Mouse (Mus musculus): Measurements from ENCODE around the gene Hacl1. TPM values are rescaled to one million over a fixed set of nuclear protein-coding genes. Genes with fewer than 3 reads are reported as not detected.
"Not testable (repeated sequence)": the region's sequence is repeated elsewhere in the genome, so short reads cannot be mapped to it uniquely, and the experiment has no call there.

The Hacl1 gene
- polyA plus RNA-seq, 1 experiment from 2014 or later, result 13.0 TPM

DNA sequence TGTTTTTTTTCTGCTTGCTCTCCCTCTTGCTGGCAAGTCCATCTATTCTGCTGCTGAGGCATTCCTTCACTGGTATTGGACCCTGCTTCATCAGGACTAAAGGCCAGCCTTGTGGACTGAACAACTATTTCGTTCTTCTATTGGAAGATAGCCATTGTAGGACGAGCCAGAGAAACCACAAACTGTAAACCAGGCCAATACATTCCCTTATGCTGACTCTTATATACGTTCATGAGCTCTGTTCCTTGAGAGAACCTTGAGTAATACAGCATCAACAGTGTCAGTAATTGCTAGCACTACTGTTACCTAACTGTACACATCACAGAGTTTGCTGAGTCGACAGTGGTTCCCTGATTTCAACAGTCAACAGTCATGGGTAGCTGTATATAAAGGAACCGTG is 27.4 kb downstream of the Hacl1 start:
- no peak for ATAC-seq (ENCODE audit: insufficient read depth, low FRiP score, low read depth)
- H3K27ac ChIP-seq, result no peak overlapping the region
- H3K4me3 ChIP-seq (replicated peaks), result no peak overlapping the region
- H3K4me1 ChIP-seq, result no peaks in the 10 kb centered on the region
- no peak overlapping the region for H3K9ac ChIP-seq
- no peaks in the 10 kb centered on the region for H3K9me3 ChIP-seq
- H3K4me2 ChIP-seq, result no peak overlapping the region
- 83% methylated on average over 5 of the region's 5 CpGs for WGBS
- H3K27me3 ChIP-seq (replicated peaks), result no peaks in the 10 kb centered on the region
- H3K36me3 ChIP-seq, result no peaks in the 10 kb centered on the region

DNA sequence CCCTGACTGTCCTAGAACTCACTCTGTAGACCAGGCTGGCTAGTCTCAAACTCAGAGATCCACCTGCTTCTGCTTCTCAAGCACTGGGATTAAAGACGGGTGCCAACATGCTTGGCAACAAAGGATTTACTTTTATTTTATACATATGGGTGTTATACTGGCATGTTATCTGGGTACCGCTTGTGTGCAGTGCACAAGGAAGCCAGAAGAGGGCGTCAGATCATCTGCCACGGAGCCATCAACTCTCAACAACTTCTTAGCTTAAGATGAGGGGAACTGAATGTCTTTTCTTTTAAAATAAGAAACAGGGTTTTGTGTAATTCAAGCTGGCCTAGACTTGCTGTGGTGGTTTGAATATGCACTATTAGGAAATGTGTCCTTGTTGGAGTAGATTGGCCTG is 29.1 kb downstream of the Hacl1 start:
- no peak overlapping the region for H3K4me3 ChIP-seq (replicated peaks)
- no peak overlapping the region for H3K4me2 ChIP-seq
- WGBS, result 65% methylated on average over 4 of the region's 4 CpGs
- H3K27ac ChIP-seq, result no peak overlapping the region
- no peaks in the 10 kb centered on the region for H3K27me3 ChIP-seq (replicated peaks)
- no peak overlapping the region for H3K9ac ChIP-seq
- H3K4me1 ChIP-seq, result no peaks in the 10 kb centered on the region
- no peaks in the 10 kb centered on the region for H3K9me3 ChIP-seq
- no peak for ATAC-seq (ENCODE audit: insufficient read depth, low FRiP score, low read depth)
- H3K36me3 ChIP-seq, result no peaks in the 10 kb centered on the region

DNA sequence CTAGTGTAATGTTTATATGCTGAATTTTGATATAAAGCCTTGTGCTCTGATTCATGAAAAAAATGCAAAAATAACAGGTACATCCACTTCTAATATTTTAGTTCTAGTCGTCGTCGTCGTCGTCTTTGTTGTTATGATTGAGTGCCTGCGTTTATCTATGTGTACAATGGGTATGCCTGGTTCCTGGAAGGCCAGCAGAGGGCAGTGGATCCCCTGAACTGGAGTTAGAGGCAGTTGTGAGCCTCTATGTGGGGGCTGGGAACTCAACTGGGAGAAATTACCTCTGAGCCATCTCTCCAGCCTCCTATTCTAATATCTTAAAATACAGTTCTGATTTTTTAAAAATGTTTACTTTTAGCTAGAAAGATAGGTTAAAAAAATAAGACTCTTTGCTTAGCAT is 35.6 kb downstream of the Hacl1 start:
- 53% methylated on average over 6 of the region's 6 CpGs for WGBS
- Histone ChIP-seq H3K4me2 (no peak overlapping the region), H3K36me3 (no peaks in the 10 kb centered on the region), H3K27ac (no peak overlapping the region), H3K4me3 (replicated peaks) (no peak overlapping the region), H3K4me1 (no peaks in the 10 kb centered on the region), H3K27me3 (replicated peaks) (no peaks in the 10 kb centered on the region), H3K9ac (no peak overlapping the region), H3K9me3 (no peaks in the 10 kb centered on the region)
- ATAC-seq (ENCODE audit: insufficient read depth, low FRiP score, low read depth), result no peak

DNA sequence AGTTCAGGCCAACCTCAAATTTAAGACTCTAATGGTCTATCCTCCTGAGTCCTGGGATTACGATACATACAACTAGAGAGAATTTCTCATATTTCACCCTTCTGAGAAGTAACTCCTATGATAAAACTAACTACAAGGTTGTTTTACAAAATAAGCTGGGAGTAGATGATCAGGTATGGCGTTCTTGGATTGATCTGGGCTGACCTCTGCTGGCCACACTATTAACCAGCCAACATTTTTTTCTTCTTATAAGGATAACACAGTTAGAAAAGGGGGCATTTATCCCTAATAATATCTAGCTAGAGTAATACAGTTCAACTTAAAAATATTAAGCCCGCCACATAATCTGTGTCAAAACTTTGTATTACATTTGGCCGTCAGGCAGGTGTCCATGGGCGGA is 36.2 kb downstream of the Hacl1 start:
- H3K4me1 ChIP-seq, result no peaks in the 10 kb centered on the region
- no peak for ATAC-seq (ENCODE audit: insufficient read depth, low FRiP score, low read depth)
- H3K9ac ChIP-seq, result no peak overlapping the region
- no peak overlapping the region for H3K4me3 ChIP-seq (replicated peaks)
- H3K4me2 ChIP-seq, result no peak overlapping the region
- 74% methylated on average over 5 of the region's 5 CpGs for WGBS
- no peaks in the 10 kb centered on the region for H3K36me3 ChIP-seq
- H3K27me3 ChIP-seq (replicated peaks), result no peaks in the 10 kb centered on the region
- no peaks in the 10 kb centered on the region for H3K9me3 ChIP-seq
- H3K27ac ChIP-seq, result no peak overlapping the region

DNA sequence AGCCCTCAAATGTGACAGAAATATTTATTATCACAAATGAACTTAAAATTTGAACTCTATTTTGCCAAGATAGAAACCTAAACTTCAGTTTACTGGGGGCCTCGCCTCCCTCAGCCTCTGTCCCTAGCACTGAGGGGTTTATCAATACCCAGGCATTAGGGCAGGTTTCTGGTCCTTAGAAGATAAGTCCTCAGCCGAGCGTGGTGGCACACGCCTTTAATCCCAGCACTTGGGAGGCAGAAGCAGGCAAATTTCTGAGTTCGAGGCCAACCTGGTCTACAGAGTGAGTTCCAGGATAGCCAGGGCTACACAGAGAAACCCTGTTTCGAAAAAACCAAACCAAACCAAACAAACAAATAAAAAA is 38.5 kb downstream of the Hacl1 start:
- H3K4me3 ChIP-seq (replicated peaks); H3K9me3 ChIP-seq; H3K4me1 ChIP-seq; H3K9ac ChIP-seq; H3K27ac ChIP-seq; H3K27me3 ChIP-seq (replicated peaks); H3K4me2 ChIP-seq; H3K36me3 ChIP-seq: not testable (repeated sequence)
- WGBS, result 79% methylated on average over 6 of the region's 6 CpGs
- peak; percentile 56; the same call in 1 of the 2 replicates for ATAC-seq (ENCODE audit: insufficient read depth, low FRiP score, low read depth)

DNA sequence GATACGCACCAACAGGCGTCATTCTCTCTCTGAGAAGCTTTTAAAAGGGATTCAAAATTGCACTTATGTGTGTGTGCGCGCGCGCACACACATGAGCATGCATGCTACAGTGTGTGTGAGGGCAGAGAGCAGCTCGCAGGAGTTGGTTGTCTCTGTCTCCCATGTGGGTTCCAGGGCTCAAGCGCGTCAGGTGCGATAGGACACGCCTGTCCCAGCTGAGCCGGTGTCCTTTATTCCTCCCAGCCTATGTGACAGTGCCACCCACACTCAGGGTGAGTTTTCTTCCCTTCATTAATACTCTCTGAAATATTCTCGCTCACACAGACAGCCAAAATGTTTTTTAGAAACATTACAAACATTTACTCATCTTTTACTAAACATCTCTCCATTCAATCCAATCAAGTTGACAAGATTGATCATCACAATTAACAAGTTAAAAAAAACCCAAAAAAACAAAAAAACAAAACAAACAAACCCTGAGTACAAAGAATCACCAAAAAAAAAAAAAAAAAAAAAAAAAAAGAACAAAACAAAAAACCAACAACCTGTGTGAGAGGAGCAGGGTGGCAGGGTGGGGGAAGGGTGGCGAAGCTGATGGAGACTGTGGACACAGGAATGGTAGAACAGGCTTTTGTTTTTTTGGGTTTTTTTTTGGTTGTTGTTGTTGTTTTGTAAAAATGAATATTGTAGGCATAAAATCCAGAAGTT is 39.0 kb downstream of the Hacl1 start:
- no peaks in the 10 kb centered on the region for H3K27me3 ChIP-seq (replicated peaks)
- no peak for ATAC-seq (ENCODE audit: insufficient read depth, low FRiP score, low read depth)
- WGBS, result 93% methylated on average over 14 of the region's 14 CpGs
- H3K9ac ChIP-seq, result no peak overlapping the region
- H3K9me3 ChIP-seq, result no peaks in the 10 kb centered on the region
- no peaks in the 10 kb centered on the region for H3K4me1 ChIP-seq
- H3K4me2 ChIP-seq, result no peak overlapping the region
- no peak overlapping the region for H3K27ac ChIP-seq
- no peaks in the 10 kb centered on the region for H3K36me3 ChIP-seq
- no peak overlapping the region for H3K4me3 ChIP-seq (replicated peaks)

DNA sequence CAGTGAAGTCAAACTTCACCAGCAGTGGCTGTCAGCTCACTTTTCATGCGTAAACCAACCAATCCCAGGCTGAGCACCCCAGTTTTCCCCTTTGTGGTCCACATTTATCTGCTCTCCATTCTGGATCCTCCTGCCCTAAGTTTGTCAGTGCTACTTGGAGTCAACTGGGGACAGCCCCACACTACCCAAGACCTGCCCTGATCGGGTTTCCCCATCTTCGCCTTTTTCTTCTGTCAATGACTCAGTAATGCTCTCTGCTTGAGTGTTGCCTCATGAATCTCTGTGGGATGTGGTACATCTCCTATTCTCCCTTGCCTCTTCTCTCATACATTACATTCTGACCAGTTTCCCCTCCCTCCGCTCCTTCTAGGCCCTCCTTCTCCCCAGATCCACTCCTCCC is 43.6 kb downstream of the Hacl1 start:
- H3K27me3 ChIP-seq (replicated peaks), result no peaks in the 10 kb centered on the region
- no peak overlapping the region for H3K4me3 ChIP-seq (replicated peaks)
- H3K4me1 ChIP-seq, result no peaks in the 10 kb centered on the region
- no peaks in the 10 kb centered on the region for H3K9me3 ChIP-seq
- H3K36me3 ChIP-seq, result no peaks in the 10 kb centered on the region
- H3K9ac ChIP-seq, result no peak overlapping the region
- no peak overlapping the region for H3K27ac ChIP-seq
- no peak for ATAC-seq (ENCODE audit: insufficient read depth, low FRiP score, low read depth)
- H3K4me2 ChIP-seq, result no peak overlapping the region
- 91% methylated on average over 4 of the region's 4 CpGs for WGBS

DNA sequence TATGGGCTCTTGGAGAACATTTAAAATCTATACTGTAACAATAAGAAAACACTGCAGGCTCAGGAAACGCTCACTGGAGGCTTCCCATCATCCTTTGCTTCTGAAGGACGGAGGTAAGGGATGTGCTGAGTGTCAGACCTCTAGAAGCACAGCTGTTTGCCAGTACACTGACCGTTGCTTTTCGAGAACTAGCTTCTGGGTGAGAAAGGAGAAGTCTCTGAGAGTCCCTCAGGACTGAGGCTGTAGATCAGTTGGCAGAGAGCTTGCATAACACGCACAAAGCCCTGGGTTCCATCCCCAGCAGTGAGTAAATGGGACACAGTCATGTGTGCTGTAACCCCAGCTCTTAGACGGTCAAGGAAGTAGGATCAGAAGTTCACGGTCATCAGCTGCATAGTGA is 44.7 kb downstream of the Hacl1 start:
- Histone ChIP-seq H3K9ac (no peak overlapping the region), H3K27me3 (replicated peaks) (no peaks in the 10 kb centered on the region), H3K4me3 (replicated peaks) (no peak overlapping the region), H3K9me3 (no peaks in the 10 kb centered on the region), H3K4me2 (no peak overlapping the region), H3K27ac (no peak overlapping the region), H3K4me1 (no peaks in the 10 kb centered on the region), H3K36me3 (no peaks in the 10 kb centered on the region)
- 70% methylated on average over 7 of the region's 7 CpGs for WGBS
- no peak for ATAC-seq (ENCODE audit: insufficient read depth, low FRiP score, low read depth)

DNA sequence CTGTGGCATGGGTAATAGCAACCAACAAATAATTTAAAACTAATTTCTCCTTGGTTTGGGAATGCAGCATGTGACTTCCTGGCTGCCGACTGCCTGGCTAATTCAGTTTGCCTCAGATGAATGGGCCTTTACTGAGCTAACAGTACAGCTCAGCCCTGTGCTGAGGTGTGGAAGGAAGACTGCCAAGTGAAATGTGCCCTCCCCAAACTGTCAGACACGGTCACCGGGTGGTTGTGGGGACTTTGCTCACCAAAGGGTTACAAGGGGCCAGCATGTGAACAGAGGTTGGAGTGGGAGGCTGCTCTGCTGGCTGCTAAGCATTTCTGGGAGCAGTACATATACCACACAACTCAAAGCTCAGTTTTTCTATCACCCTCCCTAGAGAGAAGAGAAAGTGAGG is 46.4 kb downstream of the Hacl1 start:
- 56% methylated on average over 3 of the region's 3 CpGs for WGBS
- no peak for ATAC-seq (ENCODE audit: insufficient read depth, low FRiP score, low read depth)
- Histone ChIP-seq H3K36me3 (no peaks in the 10 kb centered on the region), H3K4me3 (replicated peaks) (no peak overlapping the region), H3K4me1 (no peaks in the 10 kb centered on the region), H3K9me3 (no peaks in the 10 kb centered on the region), H3K27me3 (replicated peaks) (no peaks in the 10 kb centered on the region), H3K27ac (no peak overlapping the region), H3K4me2 (no peak overlapping the region), H3K9ac (no peak overlapping the region)

DNA sequence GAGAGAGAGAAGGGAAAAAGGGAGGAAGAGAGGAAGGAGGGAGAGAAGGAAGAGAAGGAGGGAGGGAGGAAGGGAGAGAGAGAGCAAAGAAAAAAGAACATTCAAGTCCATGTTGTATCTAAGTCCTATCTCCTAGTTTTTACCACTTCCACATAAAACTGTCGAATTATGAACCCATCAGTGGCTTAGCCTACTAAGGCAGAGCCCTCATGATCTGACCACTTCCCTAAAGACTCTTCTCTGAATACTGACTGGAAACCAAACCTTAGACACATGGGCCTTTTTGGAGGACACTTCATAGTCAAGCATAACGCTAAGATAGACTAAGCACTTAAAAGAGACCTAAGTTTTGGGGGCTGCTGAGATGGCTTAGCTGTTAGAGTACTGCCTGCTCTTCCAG is 48.0 kb downstream of the Hacl1 start:
- Histone ChIP-seq H3K4me2 (no peak overlapping the region), H3K9ac (no peak overlapping the region), H3K27me3 (replicated peaks) (no peaks in the 10 kb centered on the region), H3K4me1 (no peaks in the 10 kb centered on the region), H3K36me3 (no peaks in the 10 kb centered on the region), H3K27ac (no peak overlapping the region), H3K4me3 (replicated peaks) (no peak overlapping the region), H3K9me3 (no peaks in the 10 kb centered on the region)
- ATAC-seq (ENCODE audit: insufficient read depth, low FRiP score, low read depth), result no peak
- 84% methylated on average over 2 of the region's 2 CpGs for WGBS

DNA sequence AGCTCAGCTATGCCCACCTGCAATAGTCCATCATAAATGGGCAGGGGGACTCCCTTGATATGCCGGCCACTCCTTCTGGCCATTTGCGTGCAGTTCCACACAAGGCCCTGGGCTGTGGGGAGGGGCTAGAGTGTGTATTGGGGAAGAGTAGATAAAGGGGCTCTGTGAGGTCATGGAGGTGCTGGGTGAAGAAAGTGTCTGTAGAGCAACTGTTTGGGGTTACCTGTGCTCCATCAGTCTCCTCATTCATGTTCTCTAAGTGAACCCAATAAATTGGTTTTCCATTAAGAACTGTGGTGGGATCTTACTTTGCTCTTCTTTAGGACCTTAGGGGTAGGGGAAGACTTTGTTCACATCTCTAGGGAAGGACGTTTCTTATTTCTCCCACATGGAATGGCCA is 49.8 kb downstream of the Hacl1 start, which contains the start of gene Colq:
Colq (minus strand) TSS at position 101 of the 400 bp plus-strand sequence.
- no peak within 1 kb of the TSS for H3K4me2 ChIP-seq
- no peak for ATAC-seq (ENCODE audit: insufficient read depth, low FRiP score, low read depth)
- no peaks in the 10 kb centered on the region for H3K36me3 ChIP-seq
- H3K9ac ChIP-seq, result no peak within 1 kb of the TSS
- no peaks in the 10 kb centered on the region for H3K27me3 ChIP-seq (replicated peaks)
- H3K4me3 ChIP-seq (replicated peaks), result no peak within 1 kb of the TSS
- no peaks in the 10 kb centered on the region for H3K4me1 ChIP-seq
- H3K27ac ChIP-seq, result no peak within 1 kb of the TSS
- no peaks in the 10 kb centered on the region for H3K9me3 ChIP-seq
- 76% methylated on average over 3 of the region's 3 CpGs for WGBS

DNA sequence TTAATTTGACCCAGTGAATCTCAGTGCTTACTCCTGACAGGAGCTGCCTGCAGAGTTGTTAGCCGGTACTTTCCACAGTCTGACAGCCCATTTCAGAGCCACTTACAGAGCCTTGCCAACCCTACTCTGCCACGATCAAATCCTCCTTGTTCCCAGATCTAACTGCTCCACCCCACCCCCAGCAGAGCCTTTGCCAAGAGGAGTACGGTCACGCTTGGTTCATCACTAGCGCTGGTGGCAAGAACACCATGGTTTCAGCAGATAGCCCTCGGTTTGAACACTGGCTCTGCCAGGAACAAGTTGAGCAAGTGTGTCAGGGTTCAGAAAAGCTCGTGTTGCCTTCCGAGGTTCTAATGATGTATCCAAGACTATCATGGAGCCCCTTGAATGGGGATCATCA is 54.6 kb downstream of the Hacl1 start:
- Histone ChIP-seq H3K9me3 (no peaks in the 10 kb centered on the region), H3K9ac (no peak overlapping the region), H3K36me3 (no peaks in the 10 kb centered on the region), H3K4me3 (replicated peaks) (no peak overlapping the region), H3K4me2 (no peak overlapping the region), H3K27ac (no peak overlapping the region), H3K27me3 (replicated peaks) (no peaks in the 10 kb centered on the region), H3K4me1 (no peaks in the 10 kb centered on the region)
- ATAC-seq (ENCODE audit: insufficient read depth, low FRiP score, low read depth), result no peak
- 84% methylated on average over 8 of the region's 8 CpGs for WGBS

DNA sequence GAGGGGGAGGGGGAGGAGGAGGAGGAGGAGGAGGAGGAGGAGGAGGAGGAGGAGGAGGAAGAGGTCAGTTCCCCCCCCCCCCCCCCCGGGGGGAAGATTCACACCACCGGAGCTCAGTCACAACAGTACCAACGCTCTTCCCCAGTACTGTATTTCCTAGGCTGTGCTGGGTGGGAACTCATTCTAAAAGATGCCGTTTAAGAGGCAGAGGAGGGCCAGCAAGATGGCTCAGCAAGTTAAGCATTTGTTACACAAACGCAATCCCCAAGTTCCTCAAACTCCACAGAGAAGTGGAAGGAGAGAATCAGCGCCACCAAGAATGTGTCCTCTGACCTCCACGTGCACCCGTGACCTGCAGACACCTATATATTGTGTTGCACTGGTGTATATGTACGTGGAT is 58.0 kb downstream of the Hacl1 start:
- no peaks in the 10 kb centered on the region for H3K36me3 ChIP-seq
- no peak for ATAC-seq (ENCODE audit: insufficient read depth, low FRiP score, low read depth)
- no peaks in the 10 kb centered on the region for H3K27me3 ChIP-seq (replicated peaks)
- H3K9me3 ChIP-seq, result no peaks in the 10 kb centered on the region
- 0 out of 2 replicates have a peak, but pooled peaks cover 3% of the 10 kb centered on the region for H3K4me1 ChIP-seq
- no peak overlapping the region for H3K9ac ChIP-seq
- no peak overlapping the region for H3K4me3 ChIP-seq (replicated peaks)
- WGBS, result 76% methylated on average over 8 of the region's 9 CpGs
- no peak overlapping the region for H3K4me2 ChIP-seq
- H3K27ac ChIP-seq, result no peak overlapping the region

All from stomach, embryonic 15.5 days (tissue).